Mouse (Mus musculus): ENCODE results near the gene Noa1. TPM values are rescaled to one million over a fixed set of nuclear protein-coding genes. Genes with fewer than 3 reads are reported as not detected.

Gene Noa1
- total RNA-seq (2021): 10 to 100 TPM; 15.3 to 15.9 TPM
- long read RNA-seq, experiment 1, transcript Noa1-201 (7 exons, 2,288 nt): major isoform, 39 of 45 reads
- long read RNA-seq, experiment 1, partial matches to known transcripts: 0 of 45 reads
- long read RNA-seq, experiment 1, other reads (novel, unspliced or antisense): 6 of 45 reads
- long read RNA-seq, experiment 2, transcript Noa1-201 (7 exons, 2,288 nt): major isoform, 25 of 37 reads
- long read RNA-seq, experiment 2, partial matches to known transcripts: 2 of 37 reads
- long read RNA-seq, experiment 2, other reads (novel, unspliced or antisense): 10 of 37 reads

DNA sequence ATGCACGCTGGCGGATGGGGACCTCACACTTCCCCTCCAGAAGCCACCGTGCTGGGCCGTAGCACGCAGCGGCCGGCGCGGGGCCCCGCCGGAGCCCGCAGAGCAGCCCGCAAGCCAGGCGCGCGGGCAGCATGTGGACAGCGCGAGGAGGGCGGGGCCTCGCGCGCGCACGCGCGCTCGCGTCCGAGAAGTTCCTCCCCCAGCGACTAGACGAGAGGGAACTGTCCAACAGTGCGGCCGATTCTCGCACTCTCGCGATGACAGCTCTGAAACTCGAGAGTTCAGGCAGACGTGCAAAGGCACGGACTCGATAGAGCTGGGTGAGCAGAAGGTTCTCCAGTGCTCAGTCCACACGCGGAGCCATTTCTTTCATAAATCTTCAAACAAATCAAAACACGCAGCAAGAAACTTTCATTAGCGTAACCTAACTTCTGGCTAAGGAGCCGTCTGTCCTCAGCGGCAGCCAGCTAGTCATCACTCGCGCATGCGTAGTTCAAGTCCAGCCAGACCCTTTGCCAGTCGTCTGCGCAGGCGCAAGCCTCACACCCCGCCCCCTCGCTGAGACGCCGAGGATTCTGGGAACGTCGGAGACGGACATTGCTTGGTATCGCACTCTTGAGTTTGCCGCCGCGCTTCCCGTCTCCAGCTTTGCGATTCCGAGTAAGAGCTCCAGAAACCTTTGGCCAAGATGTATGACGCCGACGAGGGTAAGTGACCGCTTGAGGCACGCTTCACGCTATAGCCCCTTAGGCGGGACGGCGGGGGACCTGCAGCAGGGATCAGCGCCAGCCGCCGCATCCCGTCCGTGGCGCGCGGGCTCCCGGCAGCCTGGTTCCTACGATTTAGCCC, at the start of gene Noa1, which contains the start of gene Polr2b:
Noa1 (minus strand) TSS at position 161 of the 849 bp plus-strand sequence.
Polr2b (plus strand) TSS at position 224 of the 849 bp plus-strand sequence.
- DNase-seq (ENCODE audit: low spot score): peak; percentile 99

DNA sequence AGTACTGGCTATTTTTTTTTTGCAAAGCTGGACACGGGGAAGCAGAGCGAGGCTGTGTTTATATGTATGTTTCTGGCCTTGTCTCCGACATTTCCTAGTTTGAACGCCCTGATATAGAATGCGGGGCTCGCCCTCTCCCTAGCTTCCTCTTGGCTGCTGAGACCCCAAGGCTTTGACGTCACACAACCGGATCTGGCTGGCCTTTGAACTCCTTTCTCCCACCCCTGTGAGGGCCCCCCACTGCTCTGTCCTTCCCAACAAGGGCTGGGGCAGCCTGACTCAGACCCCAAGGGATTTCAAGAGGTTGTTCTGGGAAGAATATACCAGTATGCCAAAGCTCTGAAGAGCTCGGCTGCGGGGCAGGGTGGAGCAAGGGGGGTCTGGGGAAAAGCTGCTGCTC, 48.5 kb upstream of the Noa1 start:
- peak; percentile 54 for DNase-seq (ENCODE audit: low spot score)

DNA sequence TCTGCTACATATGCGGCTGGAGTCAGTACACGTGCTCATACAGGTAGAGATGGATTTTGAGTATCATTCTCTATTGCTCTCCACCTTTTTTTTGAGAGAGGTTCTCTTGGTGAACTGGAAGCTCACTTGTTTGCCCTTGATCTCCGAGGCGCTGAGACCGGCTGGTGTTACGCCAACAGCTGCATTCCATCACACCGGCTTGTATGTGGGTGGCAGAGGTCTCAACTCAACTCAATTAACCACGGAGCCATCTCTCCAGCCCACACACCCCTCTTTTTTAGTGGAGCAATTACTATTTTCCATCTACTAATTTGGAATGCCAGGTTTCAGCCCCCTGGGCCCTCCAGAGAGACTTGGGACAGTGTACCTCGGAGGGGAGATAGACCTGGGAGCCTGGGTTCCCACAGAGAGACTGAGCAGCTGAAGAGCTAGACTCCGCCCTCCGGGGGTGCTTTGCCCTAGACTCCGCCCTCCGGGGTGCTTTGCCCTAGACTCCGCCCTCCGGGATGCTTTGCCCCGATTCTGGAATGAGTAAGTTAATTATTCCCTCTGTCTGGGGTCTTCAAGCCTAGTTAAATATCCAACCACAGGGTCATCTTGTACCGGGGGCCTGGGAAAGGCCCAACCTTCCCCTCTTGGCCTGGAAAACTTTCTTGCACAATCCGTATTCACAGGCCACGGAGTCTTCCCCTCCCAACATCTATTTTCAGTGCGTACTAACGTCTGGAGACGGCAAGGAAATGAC, 47.7 kb upstream of the Noa1 start:
- peak; percentile 81 for DNase-seq (ENCODE audit: low spot score)

DNA sequence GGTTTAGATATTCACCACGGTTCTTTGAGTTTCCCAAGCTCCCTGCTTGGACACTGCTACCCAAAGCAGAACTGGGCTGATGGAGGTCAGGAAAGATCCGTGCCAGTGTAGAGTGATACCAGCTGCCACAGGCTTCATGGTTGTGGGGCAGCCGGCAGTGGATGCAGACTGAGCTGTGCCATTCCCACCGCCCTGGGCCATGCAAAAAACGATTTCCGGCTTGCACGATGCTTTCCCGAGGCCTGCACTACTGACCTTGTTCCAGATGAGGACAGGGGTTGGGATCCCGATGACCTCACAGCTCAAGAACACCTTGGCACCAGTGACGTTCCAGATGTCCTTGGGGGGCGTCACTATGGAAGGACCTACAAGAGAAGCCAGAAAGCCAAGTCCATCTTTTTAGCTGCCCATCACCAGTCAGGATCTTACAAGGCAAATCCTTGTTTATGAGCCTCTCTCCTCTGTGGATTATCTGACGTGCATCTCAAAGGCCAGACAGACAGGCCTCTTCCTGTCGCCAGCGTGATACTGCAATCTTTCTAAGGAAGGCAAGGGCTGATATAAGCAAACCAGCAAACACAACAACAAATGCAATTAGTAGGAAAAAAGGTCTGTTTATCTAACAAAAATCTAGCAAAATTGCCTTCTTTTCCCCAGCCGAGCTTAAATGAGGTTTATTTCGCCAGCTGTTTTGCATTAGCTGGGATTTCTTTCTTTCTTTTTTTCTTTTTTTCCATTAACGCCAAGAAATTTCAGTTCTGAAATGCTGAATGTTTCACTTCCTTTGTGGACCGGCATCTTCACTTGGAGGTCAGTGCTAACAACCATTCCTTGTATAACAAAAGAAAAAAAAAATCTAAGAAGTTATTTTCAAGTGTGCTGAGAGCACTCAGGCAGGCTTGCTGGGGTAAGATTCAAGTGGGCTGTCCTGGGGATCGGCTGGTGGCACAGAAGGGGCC, 45.7 kb upstream of the Noa1 start:
- no peak for DNase-seq (ENCODE audit: low spot score)

- DNase-seq (ENCODE audit: low spot score): peak; percentile 80
These were observed 44.5 kb upstream of the Noa1 start for GRCm38 (mm10) chr5:77354361-77354787.

DNA sequence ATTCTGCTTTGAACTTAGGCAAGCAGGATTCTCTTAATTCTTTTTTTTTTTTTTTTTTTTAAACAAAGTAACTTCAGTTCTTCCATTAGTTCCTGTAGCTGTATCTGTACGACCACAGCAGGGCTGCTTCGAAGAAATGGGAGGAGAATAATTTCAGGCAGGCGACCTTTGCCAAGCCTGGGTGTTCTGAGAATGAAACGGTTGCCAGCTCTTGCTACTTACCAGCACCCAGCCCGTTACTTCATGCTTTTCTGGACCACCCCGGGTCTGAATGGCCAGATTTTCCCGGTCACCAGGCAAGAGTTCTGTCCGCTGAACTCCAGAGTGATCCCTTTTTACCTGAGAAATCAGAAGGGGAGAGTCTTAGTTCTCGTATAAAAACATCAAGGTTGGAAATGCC, 41.8 kb upstream of the Noa1 start:
- DNase-seq (ENCODE audit: low spot score): no peak

DNA sequence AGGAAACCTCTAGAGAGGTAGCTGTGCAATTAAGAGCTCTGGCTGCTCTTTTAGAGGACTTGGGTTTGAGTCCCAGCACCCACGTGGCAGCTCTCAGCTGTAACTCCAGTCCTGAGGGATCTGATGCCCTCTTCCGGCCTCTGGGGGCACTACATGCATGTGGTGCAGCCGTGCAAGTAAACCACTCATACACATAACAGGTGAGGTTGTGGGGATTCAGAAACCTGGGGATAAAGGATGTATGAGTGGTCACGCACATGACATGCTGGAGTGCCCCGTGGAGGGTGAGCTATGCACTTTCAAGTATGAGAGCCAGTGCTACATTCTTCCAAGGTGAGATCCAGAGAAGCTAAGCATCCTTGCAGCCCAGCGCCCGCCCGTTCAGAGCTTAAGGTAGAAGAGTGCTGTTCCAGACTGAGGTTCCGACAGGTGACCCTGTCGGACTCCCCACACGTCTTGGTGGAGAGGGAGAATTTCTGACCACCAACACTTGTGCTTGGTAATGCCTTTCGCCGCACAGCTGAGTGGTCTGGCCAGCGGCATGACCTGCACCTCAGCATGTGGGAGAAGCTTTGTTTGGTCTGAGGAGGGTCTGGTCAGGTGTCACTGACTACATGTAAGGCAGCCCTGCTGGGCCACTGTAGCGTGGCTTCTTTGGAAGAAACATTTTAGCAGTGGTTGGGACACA, 40.2 kb upstream of the Noa1 start:
- DNase-seq (ENCODE audit: low spot score): no peak

DNA sequence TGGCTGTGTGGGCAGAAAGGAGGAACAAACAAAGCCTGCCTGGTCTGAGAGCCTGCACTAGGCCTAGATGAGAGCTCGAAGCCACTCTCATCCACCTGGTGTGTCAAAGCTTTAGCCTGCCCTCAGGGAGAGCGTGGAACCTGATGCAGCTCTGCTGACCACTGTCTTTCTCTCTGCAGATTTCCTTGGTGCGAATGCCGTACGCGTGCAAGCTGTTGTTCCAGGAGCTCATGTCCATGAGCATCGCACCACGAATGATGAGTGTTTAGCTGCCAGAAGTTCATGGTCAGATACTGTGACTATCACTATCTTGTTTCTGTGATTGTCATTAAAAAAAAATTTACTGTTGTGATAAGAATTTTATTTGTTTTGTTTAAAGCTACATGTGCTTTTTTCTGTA, 39.0 kb upstream of the Noa1 start:
- DNase-seq (ENCODE audit: low spot score): no peak

DNA sequence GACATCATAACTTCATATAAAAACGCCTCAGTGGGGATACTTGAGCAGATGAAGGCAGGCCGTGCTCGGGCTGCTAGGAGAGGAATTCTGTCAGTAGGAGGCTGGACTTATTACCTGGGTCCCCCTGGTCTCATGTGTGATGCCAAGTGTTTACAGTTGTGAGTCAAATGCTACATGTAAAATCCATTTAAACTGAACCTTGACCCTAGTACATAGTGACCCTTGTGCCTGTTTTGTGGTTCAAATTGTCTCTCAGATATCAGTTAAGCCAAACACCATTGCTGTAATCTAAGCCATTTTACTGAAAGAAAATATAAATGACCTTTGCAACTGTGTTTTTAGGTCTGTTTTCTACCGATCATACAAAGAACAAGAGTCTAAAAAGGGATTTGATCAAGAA, 30.1 kb upstream of the Noa1 start:
- no peak for DNase-seq (ENCODE audit: low spot score)

DNA sequence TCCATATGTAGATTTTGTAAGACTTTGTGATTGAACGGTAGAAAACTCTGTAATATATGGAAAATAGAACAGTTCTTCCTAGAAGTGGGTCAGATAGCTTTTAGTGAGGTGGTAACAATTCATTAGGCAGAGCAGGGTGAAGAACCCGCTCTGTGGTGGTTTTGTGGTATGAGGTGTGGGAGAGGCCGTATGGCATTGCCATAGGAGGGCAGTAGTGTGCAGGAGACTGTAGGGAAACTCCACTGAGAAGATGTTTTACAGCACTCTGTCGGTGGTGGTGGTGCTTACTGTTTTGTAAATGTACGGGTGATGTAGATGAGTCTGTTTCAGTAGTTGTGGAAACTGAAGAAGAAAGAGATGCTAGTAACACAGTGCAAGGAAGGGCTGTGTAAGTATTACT, 20.3 kb upstream of the Noa1 start:
- DNase-seq (ENCODE audit: low spot score): no peak

DNA sequence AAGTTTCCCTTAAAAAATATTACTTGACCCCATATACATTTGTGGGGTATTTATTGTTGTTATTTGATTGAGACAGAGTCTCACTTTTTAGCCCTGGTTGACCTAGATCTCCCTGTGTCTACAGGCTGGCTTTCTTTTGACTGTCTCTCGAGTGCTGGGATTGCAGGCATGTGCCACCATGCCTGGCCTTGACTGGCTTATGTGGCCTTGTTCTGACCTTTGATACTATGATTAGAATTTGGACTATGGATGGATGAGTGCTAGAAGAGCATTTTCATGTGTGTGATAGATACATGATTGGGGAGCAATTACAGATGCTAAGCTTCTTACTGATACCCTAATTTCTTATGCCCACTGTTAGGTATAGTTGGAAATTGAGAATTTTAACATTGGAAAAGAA, 15.1 kb upstream of the Noa1 start:
- DNase-seq (ENCODE audit: low spot score): no peak

DNA sequence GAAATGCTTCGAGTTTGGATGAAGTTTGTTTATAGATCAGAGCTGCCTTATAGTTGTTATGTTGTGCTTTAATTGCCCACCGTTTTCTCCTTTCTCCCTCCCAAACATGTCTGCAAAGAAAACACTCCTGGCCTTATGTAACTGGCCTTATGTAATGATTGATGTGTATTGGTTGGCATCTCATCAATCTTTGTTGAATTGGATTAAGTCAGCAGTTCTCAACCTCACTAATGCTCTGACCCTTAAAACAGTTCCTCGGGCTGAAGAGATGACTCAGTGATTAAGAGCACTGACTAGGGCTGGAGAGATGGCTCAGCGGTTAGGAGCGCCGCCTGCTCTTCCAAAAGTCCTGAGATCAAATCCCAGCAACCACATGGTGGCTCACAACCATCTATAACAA, 5.1 kb upstream of the Noa1 start:
- no peak for DNase-seq (ENCODE audit: low spot score)

DNA sequence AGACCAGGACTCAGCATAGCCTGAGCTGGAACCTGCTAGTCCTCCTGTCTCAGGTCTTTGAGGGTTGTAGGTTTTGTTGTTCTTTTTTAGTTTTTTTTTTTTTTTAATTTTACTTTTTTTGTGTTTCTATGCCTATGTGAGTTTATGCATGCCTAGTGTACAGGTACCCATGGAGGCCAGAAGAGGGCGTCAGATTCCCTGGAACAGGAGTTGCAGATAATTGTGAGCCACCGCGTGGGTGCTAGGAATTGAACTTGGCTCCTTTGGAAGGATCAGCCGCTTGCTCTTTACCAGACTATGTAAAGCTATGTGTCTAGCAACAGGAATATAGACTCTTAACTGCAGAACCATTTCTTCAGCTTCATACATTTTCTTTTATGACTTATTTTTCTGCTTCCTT, 4.3 kb upstream of the Noa1 start:
- no peak for DNase-seq (ENCODE audit: low spot score)

DNA sequence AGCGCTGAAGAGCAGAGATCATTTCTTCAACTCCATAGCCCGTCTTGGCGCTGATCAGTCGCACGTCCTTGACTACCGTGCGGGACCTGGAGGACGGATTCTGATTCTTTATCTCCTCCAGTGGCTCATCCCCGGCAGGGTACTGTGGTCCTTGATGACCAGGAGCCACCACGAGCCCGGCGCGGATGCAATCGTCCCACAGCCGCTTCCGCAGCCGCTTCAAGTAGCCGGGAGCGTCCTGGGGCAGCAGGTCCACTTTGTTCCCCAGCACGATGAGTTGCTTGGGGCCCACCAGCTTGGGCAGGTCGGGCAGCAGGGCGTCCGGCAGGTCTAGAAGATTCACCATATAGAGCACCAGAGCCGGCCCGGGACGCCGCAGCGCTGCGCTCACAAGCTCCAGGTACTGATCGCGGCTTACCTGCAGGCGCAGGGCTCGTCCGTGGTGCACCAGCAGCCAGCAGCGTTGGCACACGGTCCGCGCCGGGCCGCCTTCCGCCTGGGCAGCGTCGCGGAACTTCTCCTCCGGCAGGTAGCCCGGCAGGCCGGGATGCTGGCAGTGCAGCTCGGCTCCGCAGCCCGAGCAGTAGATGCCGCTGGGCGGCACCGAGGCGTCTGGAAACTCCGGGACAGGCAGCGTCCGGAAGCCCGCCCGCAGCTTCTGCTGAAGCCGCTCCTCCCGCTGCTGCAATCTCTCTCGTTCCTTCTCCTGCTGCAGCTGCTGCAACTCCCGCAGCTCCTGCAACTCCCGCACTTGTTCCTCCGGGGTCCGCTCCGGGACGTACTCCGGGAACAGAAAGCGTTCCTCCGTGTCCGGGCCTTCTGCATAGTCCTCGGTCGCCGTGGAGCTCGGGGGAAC, 605 bp downstream of the Noa1 start:
- peak; percentile 2 for DNase-seq (ENCODE audit: low spot score)

GRCm38 (mm10) chr5:77307821-77308553, 1.9 kb downstream of the Noa1 start:
- no peak for DNase-seq (ENCODE audit: low spot score)

DNA sequence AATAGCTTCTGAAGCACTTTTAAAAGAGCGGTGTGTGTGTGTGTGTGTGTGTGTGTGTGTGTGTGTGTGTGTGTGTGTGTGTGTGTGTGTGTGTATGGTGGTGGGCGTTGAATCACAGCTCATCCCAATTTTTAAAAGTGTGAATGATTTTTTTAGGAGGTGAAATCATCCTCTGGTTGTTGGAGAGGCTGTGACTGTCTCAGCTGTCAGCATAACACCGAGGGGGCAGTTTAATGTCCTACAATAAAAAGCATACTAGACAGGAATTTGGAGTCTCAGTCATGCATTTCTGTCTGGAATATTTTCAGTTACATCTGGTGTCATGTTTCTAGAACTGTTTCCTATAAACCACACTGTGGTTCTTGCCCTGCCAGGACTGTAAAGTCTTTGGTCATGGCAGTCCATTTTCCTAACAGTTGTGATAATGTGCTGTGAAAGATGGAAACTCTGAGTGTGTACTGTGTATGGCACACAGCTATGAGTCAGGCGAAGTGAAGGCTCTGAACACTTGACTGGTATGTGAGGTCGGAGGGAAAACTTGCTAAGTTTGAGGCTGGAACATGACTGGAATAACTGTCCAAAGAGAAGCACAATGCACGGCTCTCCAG, 8.5 kb downstream of the Noa1 start:
- DNase-seq (ENCODE audit: low spot score): no peak

- DNase-seq (ENCODE audit: low spot score): no peak
These were observed 10.4 kb downstream of the Noa1 start for GRCm38 (mm10) chr5:77299486-77299885.
